Mouse (Mus musculus) left cerebral cortex, adult 18-20 months (tissue): ENCODE results near the gene Zdhhc17. TPM values are rescaled to one million over a fixed set of nuclear protein-coding genes. Genes with fewer than 3 reads are reported as not detected.
A peak's percentile ranks its signal among the peaks of the same experiment; 100 is the strongest.

Experiments used
- DNase-seq, 2 experiments: peaks; one replicate each; pipeline ENCODE4 v3.0.0; 2021 to 2022; ENCODE audit warnings: low spot score in 2 of 2, mixed read lengths in 1 of 2
- total RNA-seq, 2 experiments: library from RNA; stranded (reverse); gene quantifications; 2 replicates each; pipeline ENCODE4 v1.2.3; 2021

Zdhhc17 gene
- total RNA-seq, 2 experiments from 2014 or later: 115 to 121 TPM

DNA sequence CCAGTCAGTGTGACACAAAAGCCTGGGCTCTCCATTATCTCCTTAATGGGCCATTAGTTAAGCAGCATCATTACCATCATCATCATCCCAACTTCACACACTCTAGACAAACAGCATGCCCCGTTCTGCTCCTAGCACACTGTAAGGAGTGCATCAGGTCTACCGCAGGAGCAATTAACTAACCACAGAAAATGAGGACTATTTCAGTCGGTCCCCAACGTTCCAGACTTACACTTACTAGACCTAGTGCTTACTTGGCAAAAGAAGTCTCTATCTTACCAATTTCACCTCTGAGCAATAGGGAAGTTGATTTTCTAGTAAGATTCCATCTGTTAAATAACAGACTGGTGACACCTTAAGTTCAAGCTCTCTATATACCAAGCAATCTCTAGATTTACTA, 2.3 kb downstream of the Zdhhc17 start:
- no peak for DNase-seq

DNA sequence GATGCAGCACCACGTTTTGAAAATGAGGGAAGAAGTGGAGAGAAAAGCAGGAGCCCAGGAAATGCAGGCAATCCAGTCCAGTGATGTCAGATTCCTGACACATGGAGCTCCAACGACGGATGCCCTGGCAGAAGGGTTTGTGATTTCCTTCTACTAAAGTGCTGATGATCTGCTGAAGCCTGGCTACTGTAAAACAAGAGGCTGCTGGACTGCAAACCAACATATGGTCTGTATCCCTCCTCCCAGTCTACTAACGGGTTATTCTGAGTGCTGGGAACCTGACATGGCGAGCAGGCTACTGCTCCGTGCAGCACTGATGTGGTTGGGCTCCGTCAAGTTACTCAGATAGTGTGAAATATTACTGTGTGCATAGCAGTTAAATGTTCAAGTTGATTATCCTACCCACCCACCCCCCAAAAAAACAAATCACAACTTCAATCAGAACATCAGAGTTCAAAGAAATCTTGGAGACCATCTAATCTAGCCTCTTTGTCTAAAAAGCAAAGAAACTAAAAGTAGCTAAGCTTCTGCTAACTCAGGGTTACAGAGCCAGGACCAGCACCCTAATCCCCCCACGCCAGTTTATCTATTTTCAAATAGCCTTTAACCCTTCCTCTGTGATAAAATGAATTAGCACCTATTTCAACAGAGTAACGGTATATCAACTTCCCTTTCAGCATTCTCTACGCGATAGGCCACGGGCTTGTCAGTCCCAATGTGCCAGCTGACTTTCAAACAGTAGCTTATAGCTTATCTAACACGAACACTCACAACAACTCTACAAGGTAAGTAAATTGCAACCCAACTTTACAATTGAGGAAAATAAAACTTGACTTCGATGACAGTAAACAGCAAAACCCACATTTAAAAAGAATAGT, 4.1 kb downstream of the Zdhhc17 start:
- DNase-seq: no peak

DNA sequence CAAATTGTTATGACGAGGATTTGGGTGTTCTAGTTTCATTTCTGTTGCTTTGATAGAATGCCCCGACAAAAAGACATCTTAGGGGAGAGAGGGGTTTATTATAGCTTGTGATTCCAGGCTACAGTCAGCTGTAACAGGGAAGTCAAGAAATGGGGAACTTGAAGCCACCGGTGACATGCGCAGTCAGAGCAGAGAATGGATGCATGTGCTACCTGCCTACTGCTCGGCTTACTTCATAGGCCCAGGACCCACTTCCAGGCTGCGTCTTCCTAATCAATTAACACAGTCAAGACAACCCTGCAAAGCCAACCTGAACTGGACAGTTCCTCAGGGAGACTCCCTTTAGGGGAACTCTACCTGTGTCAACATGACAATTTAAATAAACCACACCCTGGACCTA, 5.7 kb downstream of the Zdhhc17 start:
- DNase-seq: no peak

DNA sequence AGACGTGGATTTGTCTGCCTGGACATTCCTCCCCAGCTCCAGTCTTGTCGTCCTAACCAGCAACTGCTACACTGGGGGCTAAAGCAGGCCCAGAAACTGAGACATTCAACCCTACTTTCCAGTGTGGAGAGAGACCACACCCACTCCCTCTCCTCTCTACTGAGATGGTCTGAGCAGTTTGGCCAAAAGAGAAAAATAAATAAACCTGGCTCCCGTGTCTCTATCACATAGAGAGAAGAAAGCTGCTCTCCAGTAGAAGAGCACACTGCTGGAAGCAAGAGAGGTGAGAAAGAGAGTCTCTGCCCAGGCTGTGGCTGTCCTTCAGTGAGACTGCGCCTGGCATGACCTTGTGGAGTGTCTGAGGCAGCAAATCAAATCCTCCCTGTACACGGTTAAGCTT, 10.7 kb downstream of the Zdhhc17 start:
- no peak for DNase-seq

DNA sequence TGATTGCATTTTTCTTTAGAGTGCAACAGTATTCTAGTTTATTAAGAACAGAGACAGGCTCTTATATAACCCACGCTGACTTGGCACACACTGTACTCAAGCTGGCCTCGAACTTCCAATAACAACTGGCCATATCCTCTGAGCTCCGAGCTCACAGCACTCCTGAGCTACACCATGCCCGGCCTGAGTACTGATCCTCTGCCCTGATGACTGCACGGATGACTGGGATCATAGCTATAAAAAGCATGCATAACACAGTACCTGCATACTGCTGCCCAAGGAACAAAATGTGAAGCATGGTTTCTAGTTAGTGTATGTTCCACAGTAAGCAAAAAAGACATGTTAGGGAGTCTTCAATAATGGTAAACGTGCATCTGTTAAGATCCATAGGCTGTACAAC, 12.8 kb downstream of the Zdhhc17 start:
- DNase-seq: no peak

DNA sequence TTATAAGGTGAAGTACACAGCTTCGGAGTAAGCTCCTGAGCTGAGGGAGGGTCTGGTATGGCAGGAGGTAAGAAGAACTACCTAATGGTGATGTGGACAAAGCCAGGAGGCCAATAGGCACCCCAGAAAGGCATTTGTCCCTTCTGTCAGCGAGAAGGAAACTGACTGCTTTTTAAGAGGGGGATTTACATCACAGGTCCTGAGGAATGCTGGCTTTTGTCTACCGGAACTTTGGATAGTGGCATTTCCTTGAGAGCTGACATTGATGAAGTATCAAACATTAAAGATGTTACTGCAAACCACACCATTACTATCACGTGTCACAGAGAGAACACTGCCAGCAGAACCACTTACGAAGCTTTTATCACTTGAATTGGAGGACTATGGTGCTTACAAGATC, 15.2 kb downstream of the Zdhhc17 start:
- no peak for DNase-seq

DNA sequence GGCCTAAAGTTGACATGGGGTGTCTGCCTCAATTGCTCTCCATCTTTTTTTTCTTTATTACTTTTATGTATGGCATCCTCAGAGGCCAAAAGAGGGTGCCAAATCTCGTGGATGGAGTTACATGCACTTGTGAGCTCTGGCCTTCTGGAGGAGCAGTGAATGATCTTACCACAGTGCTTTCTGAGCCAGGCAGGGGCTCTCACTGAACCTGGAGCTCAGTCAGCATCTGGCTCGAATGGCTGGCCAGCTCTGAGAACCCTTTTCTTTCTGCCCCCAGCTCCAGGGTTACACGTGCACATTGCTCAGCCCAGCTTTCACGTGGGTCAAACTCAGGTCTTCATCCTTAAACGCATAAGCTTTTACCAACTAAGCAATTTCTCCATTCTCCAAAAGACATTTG, 16.7 kb downstream of the Zdhhc17 start:
- no peak for DNase-seq

DNA sequence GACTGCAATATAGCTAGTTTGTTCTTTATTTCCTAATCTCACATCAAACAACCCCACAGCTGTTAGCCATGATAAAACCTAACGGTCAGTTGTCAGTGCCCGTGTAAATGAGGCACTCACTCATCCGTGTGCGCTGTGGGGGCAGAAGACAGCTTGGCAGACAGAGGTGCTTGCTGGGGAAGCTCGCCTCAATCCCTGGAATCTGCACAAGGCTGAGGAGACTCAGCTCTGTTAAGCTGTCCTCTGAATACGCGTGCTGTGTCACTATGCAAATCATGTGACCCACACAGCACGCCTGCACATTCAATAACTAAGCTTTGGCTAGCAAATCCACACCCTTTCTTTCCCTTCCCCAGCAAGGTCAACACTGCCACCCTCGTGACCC, 17.9 kb downstream of the Zdhhc17 start:
- peak; percentile 28 to 33 for DNase-seq

DNA sequence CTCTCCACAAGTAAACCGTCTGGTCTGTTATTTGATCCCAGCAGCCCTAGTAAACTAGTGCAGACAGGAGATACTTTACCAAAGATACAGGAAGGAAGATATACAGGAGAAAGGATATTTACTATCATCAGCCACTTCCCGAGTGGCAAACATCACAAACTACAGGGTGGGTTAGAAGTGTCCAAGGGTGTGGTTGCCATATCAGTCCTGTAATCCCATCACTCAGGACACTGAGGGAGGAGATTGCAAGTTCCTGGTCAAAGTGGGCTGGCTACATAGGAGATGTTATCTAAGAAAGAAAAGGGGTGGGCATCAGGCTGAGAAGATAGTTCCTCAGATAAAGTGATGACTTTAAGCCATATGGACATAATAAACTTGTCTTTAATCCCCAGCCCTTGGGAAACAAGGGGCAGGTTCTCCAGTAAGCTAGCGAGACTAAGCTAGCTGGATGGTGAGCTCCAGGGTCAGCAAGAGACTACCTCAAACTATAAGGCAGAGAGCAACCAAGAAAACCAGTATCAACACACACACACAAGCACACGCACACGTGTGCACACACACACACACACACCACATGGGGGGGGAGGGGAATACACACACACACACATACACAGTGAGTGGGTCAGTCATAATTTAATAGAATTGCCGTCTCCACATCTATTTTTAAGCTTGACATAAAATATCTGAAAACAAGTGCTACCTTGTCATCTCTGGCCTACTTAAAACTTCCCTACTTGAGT, 18.5 kb downstream of the Zdhhc17 start:
- DNase-seq: no peak

DNA sequence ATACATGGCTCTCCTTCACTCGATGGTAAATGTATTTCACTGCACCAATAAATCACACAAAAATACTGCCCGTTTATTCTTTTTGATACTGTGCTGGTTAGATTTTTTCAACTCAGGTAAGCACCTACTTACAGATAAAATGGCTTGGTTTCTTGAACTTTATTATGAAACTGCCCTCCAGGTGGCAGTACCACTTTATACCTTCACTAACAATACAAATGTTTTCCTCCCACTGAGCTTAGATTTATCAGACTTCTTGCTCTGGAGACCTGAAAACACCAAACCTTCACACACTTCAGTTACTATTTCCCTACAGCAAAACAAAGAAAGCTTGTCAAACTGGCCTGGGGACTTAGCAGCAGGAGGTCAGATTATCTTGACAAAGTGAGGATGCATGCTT, 20.2 kb downstream of the Zdhhc17 start:
- peak in 1 of 2 experiments; percentile 14 for DNase-seq

DNA sequence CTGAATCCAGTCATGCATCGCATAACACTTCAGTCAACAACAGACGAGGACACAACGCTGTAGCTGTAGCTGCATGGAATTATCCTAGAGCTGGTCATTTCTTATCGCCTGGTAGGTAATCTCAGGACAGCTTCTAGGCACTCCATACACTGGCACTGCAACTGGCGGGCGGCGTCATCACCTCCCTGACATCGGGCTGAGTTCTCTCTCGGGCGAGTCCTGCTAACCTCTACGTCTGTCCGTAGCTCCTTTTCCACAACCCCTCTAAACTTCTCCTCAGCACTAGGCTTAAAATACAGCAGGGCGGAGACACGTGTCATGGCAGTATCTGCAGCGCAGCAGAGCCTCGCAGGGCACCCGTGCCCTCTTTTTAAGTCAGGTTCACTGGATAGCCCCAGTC, 23.3 kb downstream of the Zdhhc17 start:
- DNase-seq: no peak

DNA sequence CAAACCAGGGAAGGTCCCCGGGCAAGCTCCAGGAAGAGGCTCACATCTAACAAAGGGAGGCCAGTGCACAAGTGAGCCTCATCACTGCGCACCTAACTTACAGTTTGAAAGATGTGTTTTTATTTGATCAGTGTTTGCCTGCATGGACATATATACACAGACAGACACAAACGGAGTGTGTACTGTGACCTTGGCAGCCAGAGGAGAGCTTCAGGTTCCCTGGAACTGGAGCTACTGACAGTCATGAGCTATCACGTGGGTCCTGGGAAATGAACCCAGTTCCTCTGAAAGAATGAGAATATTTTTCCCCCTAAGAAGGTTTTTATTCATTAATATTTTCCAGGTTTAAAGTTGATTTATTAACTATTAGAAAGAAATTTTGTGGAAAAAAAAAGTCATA, 27.2 kb downstream of the Zdhhc17 start:
- no peak for DNase-seq

DNA sequence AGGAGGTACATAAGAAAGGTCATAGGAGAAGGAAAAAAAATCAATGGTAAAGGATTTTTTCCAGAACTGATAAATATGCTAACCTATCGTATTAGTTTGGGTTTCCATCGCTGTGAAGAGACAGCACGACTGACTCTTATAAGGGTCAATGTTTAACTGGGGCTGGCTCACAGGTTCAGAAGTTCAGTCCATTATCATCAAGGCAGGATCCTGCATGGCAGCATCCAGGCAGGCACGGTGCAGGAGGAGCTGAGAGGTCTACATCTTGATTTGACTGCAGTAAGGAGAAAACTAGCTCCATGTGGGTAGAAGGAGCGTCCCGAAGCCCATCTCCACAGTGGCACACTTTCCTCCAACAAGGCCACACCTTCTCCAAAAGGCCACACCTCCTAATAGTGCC, 29.5 kb downstream of the Zdhhc17 start:
- DNase-seq: no peak

DNA sequence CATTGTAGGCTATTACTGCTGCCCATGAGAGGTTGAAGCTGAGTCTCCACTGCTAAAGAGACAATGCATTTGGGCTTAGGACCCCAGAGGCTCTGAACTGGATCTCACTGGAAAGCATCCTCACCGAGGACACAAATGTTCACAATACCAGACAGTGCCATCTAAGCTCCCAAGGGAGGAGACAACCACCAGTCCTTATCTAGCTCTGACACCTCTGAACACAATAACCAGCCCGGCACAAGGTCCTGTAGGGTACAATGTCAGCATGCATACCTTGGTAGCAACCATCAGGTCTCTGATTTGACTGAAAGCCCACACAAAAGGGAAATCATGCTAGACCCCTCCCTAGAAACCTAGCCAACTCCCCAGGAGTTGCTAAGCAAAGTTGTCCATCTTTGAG, 30.5 kb downstream of the Zdhhc17 start:
- no peak for DNase-seq

DNA sequence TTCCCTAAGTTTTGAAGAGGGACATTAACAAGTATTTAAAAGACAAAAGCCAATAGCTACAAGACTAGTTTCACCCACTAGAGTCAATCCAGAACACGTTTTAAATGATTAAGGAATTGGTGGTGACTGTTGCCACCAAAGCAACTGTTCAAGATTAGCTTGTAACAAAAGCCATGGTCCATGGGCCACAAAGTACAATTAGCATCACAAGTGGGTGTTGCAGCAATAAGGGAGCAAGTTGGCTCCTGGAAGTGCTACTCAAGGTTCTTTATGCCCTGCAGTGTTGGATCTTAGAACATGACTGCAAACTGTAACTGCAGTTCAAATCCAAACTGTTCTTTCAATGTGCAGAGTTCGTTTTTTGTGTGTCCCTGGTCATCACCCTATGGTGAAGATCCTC, 32.6 kb downstream of the Zdhhc17 start:
- no peak for DNase-seq

DNA sequence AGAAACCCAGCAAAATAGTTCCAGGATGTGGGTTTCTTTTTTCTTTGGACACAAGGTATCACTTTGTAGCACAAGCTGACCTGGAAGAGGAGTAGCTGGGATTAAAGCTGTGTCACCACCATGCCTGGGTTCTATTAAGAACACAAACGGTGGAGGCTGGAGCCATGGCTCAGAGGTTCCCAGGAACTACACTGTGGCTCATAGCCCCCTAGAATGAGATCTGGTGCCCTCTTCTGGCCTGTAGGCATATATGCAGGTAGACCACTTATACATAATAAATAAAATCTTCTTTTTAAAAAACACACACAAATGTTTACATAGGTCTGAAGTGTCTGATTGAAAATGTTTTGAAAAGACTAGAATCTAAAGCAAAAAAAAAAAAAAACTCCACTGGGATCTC, 33.9 kb downstream of the Zdhhc17 start:
- DNase-seq: peak; percentile 23 to 50

DNA sequence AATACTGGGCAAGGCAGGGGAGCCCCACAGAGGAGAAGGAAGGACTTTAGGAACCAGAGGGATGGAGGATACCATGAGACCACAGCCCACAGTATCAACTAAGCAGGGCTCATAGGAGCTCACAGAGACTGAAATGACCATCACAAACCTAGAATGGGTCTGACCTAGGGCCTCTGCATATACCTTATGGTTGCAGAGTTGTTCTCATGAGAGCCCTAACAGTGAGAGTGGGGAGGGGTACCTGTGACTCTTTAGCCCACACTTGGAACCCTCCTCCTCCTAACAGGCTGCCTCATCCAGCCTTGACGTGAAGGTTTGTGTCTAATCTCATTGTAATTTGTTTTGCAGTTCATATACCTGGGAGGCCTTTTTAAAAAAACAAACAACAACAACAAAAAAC, 35.1 kb downstream of the Zdhhc17 start:
- DNase-seq: no peak

DNA sequence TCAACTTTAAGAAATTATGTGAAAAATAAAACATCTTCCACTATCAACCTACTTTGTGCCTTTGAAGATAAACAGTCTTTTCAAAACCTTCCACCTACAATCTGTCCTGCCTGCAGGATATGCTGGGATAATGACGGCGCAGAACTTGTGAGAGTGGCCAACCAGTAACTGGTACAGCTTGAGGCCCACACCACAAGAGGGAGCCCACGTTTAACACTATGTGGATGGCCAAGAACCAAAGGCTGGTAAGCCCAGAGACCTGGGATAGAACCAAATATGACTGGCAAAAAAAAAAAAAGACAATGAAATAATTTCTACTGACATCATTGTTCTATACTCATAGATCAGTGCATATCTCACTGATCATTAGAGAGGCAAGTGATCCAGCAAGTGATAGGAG, 35.5 kb downstream of the Zdhhc17 start:
- peak; percentile 62 to 66 for DNase-seq

DNA sequence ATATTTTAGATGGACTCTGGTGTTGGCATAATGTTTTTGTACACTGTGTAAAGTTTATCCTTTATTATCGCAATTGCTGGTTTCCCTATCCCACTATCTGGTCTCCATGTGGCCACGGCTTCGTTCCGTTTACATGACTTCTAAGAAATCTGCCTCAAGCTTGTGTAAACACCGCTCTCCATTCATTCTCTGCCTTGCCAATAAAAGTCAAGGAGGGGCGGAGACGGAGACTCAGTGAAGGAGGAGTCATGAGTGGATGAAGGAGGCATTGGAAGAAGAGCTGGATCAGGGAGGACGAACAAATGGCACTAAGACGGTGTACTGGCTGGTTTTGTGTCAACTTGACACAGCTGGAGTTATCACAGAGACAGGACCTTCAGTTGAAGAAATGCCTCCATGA, 37.9 kb downstream of the Zdhhc17 start:
- DNase-seq: no peak

DNA sequence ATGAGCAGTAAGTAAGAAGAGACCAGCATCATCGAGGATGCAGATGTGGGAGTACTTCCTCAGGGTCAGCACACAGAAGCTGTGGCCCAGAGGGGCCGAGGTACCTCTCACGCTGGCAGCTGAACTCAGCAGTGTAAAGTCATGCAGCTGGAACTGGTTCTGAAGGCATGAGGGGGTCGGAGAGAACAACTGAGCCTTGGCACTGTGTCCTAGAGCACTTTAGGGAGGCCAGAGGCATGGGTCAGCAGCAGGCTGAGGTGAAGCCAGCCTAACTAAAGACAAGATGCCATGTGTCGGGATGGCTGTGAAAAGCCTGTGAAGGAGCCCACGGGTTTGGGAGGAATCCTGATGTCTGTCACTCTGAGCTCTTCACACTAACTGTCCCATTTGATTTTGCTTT, 38.5 kb downstream of the Zdhhc17 start:
- no peak for DNase-seq

DNA sequence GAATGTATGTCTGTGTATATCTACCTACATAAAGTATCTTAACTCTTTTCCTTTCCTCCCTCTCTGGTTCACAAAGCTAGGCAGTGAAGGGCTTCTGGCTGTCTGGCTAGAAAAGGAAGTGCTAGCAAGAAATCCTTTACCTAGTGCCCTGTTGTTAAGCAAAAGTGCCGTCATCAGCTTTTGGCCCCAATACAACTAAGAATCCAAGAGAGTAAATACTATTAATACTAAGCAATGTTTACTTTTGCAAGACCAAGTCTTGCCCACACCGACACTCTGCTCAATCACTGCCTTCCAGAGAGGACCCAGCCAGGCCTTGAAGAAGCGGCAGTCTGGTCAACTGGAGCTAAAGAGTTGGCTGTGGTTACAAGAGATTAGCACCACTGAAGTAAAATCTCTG, 38.9 kb downstream of the Zdhhc17 start:
- no peak for DNase-seq

DNA sequence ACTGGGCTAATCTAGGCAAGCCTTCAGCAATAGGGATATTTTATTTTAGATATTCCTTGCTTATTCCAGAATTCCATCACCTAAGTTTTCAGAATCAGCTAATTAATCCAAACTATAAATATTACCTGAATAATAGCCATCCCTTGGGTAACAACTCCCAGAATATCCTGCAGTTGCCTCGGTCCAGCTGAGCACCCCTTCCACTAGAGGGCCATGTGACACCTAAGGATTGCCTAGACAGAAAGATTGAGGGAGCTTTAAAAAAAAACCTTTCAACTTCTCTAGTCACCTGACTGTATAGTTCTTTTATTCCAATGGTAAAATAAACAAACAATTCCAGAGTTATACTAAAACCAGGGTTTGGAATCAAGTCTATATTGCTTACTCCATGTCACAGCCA, 47.8 kb downstream of the Zdhhc17 start:
- DNase-seq: no peak

DNA sequence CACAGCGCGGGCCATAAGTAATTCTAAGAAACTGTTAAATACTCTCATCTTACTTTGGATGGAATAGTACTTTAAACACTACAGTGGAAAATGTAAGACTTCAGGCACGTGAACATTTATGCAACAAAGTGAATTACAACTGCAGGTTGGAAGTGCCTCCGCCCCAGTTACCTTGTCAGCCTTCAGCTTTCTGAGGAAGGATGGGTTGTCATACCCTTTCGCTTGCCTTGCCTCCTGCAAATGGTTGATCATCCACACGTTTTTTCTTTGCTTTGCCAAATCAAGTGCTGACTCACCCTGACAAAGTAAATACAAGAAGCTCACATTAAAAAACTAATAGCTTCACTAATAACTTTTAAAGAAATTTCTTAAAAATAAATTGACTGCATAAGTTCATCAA, 49.1 kb downstream of the Zdhhc17 start:
- no peak for DNase-seq
